Mouse (Mus musculus) intestine, embryonic 14.5 days (tissue): ENCODE data around the gene Nfu1. TPM values are rescaled to one million over a fixed set of nuclear protein-coding genes. Genes with fewer than 3 reads are reported as not detected.

ENCODE experiments used
- ATAC-seq: fragments of 200-750 bp; cut with Nextera tagmentation; replicated peaks from 2 replicates; pipeline ENCODE4 v1.8.0; 2017; ENCODE audit warnings: low read depth, moderate number of reproducible peaks, moderate TSS enrichment, moderate library complexity; ENCODE audit not compliant: low FRiP score, low TSS enrichment
- DNase-seq: peaks from one replicate; pipeline ENCODE4 v3.0.0-alpha.2; 2018; ENCODE audit warnings: low spot score
- H3K27ac ChIP-seq: fragments of 300-500 bp; sonication (generic); 2 replicates; pipeline ENCODE4 v1.5.1; 2014; ENCODE audit warnings: low read depth, mild to moderate bottlenecking, control low read depth
- H3K27me3 ChIP-seq: fragments of 300-500 bp; sonication (generic); replicated peaks from 2 replicates; pipeline ENCODE4 v1.6.1; 2014; ENCODE audit warnings: low read length, control low read depth; ENCODE audit not compliant: control insufficient read depth, insufficient read depth
- H3K36me3 ChIP-seq: fragments of 300-500 bp; sonication (generic); 2 replicates; pipeline ENCODE4 v1.6.1; 2014; ENCODE audit warnings: low read length, control low read depth; ENCODE audit not compliant: control insufficient read depth, insufficient read depth
- H3K4me1 ChIP-seq: fragments of 300-500 bp; sonication (generic); replicated peaks from 2 replicates; pipeline ENCODE4 v1.6.1; 2014; ENCODE audit warnings: low read length, control low read depth, mixed read lengths; ENCODE audit not compliant: control insufficient read depth, insufficient read depth
- H3K4me2 ChIP-seq: fragments of 300-500 bp; sonication (generic); 2 replicates; pipeline ENCODE4 v1.6.1; 2014; ENCODE audit warnings: low read length
- H3K4me3 ChIP-seq: fragments of 300-500 bp; sonication (generic); 2 replicates; pipeline ENCODE4 v1.5.1; 2014; ENCODE audit warnings: low read depth, low read length, control low read depth, mixed read lengths
- H3K9ac ChIP-seq: fragments of 300-500 bp; sonication (generic); 2 replicates; pipeline ENCODE4 v1.6.1; 2014; ENCODE audit warnings: mild to moderate bottlenecking, low read length
- H3K9me3 ChIP-seq: fragments of 300-500 bp; sonication (generic); 2 replicates; pipeline ENCODE4 v1.6.1; 2016; ENCODE audit warnings: low read length, control low read depth; ENCODE audit not compliant: control insufficient read depth
- WGBS: fragments of 180-500 bp; shearing (Covaris S2); extraction: QIAGEN DNeasy Blood & Tissue Kit; methylation state at CpG from one replicate; pipeline ENCODE4 v1.1.7; 2014; 5-methylcytosine and 5-hydroxymethylcytosine counted together
- polyA plus RNA-seq: library from polyadenylated mRNA; unstranded; fragments of >200 nt; fragmentation: Nextera tagmentation; extraction: Ambion mirVana; gene quantifications from 2 replicates; pipeline ENCODE4 v1.2.1, GENCODE M21; 2014

The Nfu1 gene
- 94.3 and 97.4 TPM in 2 replicates for polyA plus RNA-seq

DNA sequence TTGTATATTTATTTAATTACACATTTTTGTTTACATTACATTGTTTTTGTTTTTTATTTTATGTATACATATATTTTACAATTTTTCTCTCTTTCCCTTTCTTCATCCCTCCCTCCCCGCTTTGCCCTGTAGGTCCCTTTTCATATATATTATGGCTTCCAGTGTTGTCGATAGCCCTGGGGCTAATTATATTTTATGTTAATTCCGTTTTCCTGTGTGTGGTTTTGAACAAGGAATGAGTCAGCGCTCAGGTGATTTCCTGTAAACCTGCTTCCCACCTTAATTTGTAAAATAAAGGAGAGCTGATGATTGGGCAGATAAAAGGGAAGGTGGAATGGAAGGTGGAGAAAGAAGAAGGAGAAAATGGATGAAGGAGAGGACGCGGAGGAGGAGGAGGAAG is at the start of gene Nfu1:
Gene Nfu1 (plus strand): TSS at position 350 of the 400 bp plus-strand sequence.
- ATAC-seq: no peak
- WGBS: 82% methylated on average over 6 of the region's 6 CpGs

DNA sequence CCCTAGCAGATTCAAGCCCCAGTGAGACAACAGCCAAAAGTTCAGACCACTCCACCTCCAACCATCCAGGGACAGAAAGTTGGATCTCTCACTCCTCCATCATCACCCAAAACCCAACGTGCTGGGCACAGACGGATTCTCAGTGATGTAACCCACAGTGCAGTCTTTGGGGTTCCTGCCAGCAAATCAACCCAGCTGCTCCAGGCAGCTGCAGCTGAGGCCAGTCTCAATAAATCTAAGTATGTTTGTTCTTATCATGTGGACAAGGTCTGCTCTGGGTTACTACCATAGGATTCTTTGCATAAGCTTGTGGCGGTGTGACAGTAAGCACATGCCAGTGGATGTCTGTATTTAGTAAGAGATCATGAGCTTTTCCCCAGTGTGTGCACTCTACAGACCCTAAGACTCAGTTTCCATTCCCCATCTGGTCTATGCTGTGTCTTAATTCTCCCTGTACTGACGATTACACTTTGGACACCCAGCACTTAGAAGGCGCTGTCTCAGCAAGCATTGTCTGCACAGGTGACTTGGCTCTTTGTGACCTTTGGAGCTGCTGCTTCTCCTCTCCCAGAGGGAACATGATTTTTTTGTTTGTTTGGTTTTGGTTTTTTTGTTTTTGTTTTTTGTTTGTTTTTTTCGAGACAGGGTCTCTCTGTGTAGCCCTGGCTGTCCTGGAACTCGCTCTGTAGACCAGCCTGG is 44.9 kb upstream of the Nfu1 start:
- H3K4me2 ChIP-seq: no peak overlapping the region
- no peaks in the 10 kb centered on the region for H3K9me3 ChIP-seq
- no peak overlapping the region for H3K9ac ChIP-seq
- WGBS: 88% methylated on average over 7 of the region's 7 CpGs
- H3K27ac ChIP-seq: no peak overlapping the region
- peaks cover 71% of the 10 kb centered on the region for H3K36me3 ChIP-seq
- DNase-seq: no peak
- no peaks in the 10 kb centered on the region for H3K4me1 ChIP-seq
- no peak for ATAC-seq
- no peak overlapping the region for H3K4me3 ChIP-seq
- no peaks in the 10 kb centered on the region for H3K27me3 ChIP-seq

More for the DNA sequence above, at the start of gene Nfu1:
- H3K9ac ChIP-seq: peak within 1 kb of the TSS; percentile 88
- DNase-seq: no peak
- H3K4me1 ChIP-seq: peaks cover 10% of the 10 kb centered on the region
- peak within 1 kb of the TSS; percentile 64 for H3K4me2 ChIP-seq
- H3K27me3 ChIP-seq: no peaks in the 10 kb centered on the region
- H3K36me3 ChIP-seq: peaks cover 13% of the 10 kb centered on the region; the same call in 1 of the 2 replicates
- H3K4me3 ChIP-seq: peak within 1 kb of the TSS; percentile 94
- peak within 1 kb of the TSS; percentile 73 for H3K27ac ChIP-seq
- no peaks in the 10 kb centered on the region for H3K9me3 ChIP-seq

DNA sequence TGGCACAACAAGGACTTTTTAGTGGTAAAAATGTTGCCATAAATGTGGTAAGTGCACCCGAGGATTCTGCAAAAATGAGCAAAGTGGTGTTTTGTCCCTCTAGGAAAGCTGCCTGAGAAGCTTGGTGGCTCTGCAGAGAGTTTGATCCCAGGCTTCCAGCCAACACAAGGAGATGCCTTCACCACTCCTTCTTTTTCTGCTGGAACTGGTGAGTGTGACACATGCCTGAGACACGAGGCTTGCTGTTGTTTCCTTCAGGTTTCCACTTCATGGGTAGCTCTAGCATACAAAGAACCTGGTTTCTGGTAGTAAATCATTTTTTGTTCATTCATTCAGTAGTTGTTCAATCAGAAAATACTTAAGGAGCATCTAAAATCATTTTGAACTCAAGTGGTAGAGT is 41.9 kb upstream of the Nfu1 start:
- Histone ChIP-seq H3K9ac (no peak overlapping the region), H3K4me1 (no peaks in the 10 kb centered on the region), H3K4me3 (no peak overlapping the region), H3K4me2 (no peak overlapping the region), H3K27ac (no peak overlapping the region), H3K9me3 (no peaks in the 10 kb centered on the region), H3K36me3 (peaks cover 60% of the 10 kb centered on the region), H3K27me3 (no peaks in the 10 kb centered on the region)
- WGBS: 89% methylated on average over 2 of the region's 2 CpGs
- DNase-seq (no peak), ATAC-seq (no peak)

DNA sequence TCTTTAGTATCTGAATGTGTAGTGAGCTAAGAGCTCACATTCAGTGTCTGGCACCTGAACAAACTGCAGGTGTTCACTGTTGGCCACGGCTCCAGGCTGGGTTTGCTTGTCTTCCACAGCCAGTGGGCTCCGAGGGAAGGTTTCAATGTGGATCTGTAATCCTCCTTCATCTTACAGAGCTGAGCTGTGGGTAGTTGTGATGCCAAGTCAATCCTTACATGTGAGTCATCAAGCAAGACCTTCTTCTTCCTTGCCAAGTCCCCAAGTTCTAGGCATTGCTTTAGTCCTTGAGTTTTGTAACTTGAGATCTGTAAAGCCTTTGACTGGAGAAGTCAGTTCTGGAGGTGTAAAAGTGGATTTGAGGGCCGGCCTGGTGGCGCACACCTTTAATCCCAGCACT is 35.1 kb upstream of the Nfu1 start:
- no peak overlapping the region for H3K4me3 ChIP-seq
- H3K36me3 ChIP-seq: peaks cover 39% of the 10 kb centered on the region
- no peaks in the 10 kb centered on the region for H3K27me3 ChIP-seq
- H3K4me2 ChIP-seq: no peak overlapping the region
- ATAC-seq (no peak), DNase-seq (no peak)
- no peaks in the 10 kb centered on the region for H3K9me3 ChIP-seq
- 96% methylated on average over 4 of the region's 4 CpGs for WGBS
- H3K27ac ChIP-seq: no peak overlapping the region
- no peak overlapping the region for H3K9ac ChIP-seq
- H3K4me1 ChIP-seq: no peaks in the 10 kb centered on the region

DNA sequence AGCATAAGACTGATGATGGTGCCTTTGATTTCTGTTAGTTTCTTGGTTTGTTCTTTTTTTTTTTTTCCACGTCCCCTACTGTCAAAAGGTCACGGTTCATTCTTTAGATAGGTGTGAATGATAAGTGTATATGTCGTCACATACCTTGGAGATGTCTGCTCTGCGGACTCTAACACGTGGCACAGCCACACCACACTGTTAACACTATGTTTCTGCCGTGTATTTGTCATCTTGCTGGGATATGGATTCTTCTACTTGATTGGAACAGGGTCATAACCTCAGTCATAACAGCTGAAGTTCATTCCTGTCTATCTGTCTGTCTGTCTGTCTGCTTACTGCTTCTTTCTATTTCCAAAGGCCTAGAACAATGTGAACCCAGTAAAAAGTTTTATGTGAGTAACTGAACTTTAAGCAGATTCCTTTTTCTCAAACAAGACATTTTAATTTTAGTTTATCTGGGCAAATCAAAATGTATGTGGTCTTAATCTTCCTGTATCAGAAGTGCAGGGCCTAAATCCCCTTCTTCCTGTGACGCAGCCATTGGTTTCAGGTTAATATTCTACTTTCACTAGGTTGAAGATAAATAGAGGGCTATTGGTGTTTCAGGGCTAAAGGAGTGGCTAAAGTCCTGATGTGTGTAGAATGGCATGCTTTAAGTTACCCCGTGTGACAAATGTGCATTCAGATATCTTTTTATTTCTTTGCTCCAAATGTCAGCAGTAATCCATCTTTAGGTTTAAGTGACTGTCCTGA is 30.7 kb upstream of the Nfu1 start:
- no peaks in the 10 kb centered on the region for H3K27me3 ChIP-seq
- no peak overlapping the region for H3K9ac ChIP-seq
- 79% methylated on average over 8 of the region's 8 CpGs for WGBS
- H3K36me3 ChIP-seq: peaks cover 31% of the 10 kb centered on the region
- peak overlapping the region; percentile 27; the same call in 1 of the 2 replicates for H3K27ac ChIP-seq
- no peak overlapping the region for H3K4me3 ChIP-seq
- ATAC-seq: no peak
- no peaks in the 10 kb centered on the region for H3K9me3 ChIP-seq
- DNase-seq: no peak
- no peaks in the 10 kb centered on the region for H3K4me1 ChIP-seq
- H3K4me2 ChIP-seq: no peak overlapping the region

DNA sequence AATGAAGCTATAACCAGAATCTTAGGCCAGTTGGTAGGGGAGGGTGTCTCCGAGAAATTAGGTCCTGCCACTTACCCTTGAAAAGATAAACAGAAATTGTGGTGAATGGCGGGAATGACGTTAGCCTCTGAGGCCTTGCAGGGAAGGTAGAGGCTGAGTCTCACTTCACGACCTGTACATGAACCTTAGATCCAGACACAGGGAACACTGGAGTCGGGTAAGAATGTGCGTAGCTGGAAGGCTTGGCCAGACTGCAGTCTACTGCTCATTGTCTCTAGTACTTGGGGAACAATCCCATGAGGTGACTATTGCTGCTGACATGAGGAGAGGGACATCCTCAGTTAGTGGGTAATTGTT is 30.1 kb upstream of the Nfu1 start:
- Histone ChIP-seq H3K27me3 (no peaks in the 10 kb centered on the region), H3K27ac (peak overlapping the region; percentile 27; the same call in 1 of the 2 replicates), H3K4me1 (no peaks in the 10 kb centered on the region), H3K9ac (no peak overlapping the region), H3K9me3 (no peaks in the 10 kb centered on the region), H3K36me3 (peaks cover 30% of the 10 kb centered on the region), H3K4me2 (no peak overlapping the region), H3K4me3 (no peak overlapping the region)
- WGBS: 52% methylated on average over 6 of the region's 6 CpGs
- no peak for ATAC-seq
- no peak for DNase-seq

DNA sequence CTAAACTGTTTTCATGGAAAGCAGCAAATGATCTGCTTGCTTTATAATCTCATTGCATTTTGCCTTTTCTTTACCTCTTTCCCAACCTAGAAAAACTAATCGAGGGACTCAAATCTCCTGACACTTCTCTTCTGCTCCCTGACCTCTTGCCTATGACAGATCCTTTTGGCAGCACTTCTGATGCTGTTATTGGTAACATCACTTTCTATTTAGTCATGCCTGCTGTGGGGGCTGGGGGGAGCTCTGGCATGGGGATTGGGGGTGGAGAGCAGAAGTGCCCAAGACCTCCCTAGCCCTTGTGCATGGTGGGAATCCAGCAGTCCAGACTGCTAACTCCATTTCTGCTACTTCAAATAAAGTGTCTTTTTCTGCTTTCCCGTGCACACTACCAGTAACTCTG is 27.8 kb upstream of the Nfu1 start:
- Histone ChIP-seq H3K4me1 (no peaks in the 10 kb centered on the region), H3K4me2 (no peak overlapping the region), H3K27me3 (no peaks in the 10 kb centered on the region), H3K27ac (no peak overlapping the region), H3K9me3 (no peaks in the 10 kb centered on the region), H3K4me3 (no peak overlapping the region), H3K36me3 (peaks cover 28% of the 10 kb centered on the region), H3K9ac (no peak overlapping the region)
- no peak for DNase-seq
- WGBS: 94% methylated on average over 2 of the region's 2 CpGs
- ATAC-seq: no peak

DNA sequence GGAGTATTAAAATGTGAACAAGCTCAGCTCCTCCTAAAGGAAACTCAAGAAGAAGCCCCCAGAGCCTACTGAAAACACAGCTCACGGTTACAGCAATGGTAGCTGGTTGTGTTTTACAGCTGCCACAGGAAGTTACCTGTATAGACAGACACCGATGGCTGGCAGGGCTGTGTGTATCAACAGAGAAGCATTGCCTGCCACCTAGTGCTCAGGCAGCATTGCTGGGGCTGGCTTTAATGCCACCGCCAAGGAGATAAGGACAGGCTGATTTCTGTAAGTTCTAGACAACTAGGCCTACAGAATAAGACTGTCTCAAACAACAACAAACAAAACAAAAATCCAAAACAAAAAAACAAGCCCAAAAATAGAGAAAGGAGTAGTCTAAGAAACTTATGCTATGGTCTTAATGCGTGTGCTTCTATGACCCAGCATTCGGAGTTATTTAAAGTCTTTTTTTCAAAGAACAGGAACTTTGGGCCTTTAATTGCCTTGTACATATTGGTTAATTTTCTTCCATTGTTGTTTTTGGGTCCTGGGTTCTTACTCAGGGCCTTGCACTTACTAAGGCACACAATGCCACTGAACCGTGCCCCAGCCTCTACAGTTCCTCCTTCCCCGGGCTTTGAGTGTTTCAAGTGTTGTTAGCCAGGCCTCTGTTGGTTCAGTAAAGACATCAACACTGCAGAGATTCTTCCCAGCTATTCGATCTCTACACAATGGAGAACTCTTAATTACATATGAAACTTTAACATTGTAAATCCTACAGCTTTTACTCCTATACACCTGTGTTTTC is 23.5 kb upstream of the Nfu1 start:
- Histone ChIP-seq H3K9me3 (no peaks in the 10 kb centered on the region), H3K4me3 (no peak overlapping the region), H3K4me1 (no peaks in the 10 kb centered on the region), H3K4me2 (no peak overlapping the region), H3K36me3 (peaks cover 14% of the 10 kb centered on the region), H3K27ac (no peak overlapping the region), H3K27me3 (no peaks in the 10 kb centered on the region), H3K9ac (no peak overlapping the region)
- no peak for DNase-seq
- no peak for ATAC-seq
- WGBS: 88% methylated on average over 8 of the region's 8 CpGs
